Mouse (Mus musculus): Measurements from ENCODE around the gene Spata33. TPM values are rescaled to one million over a fixed set of nuclear protein-coding genes. Genes with fewer than 3 reads are reported as not detected.

Gene Spata33
- 5.7 and 6.1 TPM in 2 replicates for polyA plus RNA-seq (2014; fragmentation: Nextera tagmentation; extraction: Ambion mirVana)

DNA sequence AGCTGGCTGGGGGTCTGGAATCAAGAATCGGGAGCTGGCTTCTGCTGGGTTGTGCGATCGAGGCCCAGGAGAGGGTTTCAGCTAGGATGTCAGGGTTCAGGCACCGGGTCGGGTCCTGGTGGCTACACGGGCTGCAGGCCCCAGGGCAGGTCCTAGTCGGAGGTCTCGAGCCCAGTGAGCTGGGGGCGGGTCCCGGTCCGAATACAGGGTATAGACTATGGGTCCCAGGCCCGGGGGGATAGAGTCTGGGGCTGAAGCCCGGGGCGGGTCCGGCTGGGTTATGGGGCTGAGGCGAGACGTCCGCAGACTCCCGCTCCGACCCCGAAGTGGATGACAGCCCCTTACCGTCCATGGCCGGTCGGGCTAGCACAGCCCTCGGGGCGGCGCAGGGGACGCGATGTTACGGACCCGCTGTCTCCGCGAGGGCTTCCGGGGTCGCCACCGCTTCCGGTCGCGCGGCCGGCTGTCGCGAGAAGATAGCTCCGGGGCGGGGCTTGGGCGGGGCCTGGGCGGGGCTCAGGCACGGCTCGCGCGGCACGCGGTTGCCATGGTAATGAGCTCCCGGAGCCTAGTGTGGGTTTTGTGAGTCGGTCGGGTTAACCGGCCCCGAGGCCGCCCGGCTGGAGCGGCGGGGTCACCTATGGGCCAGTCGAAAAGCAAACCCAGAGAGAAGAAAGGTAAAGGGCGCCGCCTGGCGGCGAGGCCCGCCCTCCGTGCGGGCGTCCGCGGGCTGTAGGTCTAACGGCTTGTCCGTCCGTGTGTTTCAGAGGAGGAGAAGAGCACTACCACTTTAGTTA, at the start of gene Spata33, which contains the start of gene Chmp1a:
Gene Spata33, plus strand, starts transcription at position 512 of the 797 bp plus-strand sequence.
Gene Chmp1a, minus strand, starts transcription at position 443 of the 797 bp plus-strand sequence.
- peak within 1 kb of the TSS; percentile 95 for H3K9ac ChIP-seq (ENCODE audit: low read depth, low read length)
- no peaks in the 10 kb centered on the region for H3K9me3 ChIP-seq (ENCODE audit: control insufficient read depth, low read length)
- no peaks in the 10 kb centered on the region for H3K27me3 ChIP-seq (replicated peaks; ENCODE audit: control insufficient read depth, insufficient read depth, low read length)
- under 1% methylated on average over 42 of the region's 76 CpGs for WGBS
- H3K36me3 ChIP-seq (ENCODE audit: control insufficient read depth, insufficient read depth, low read length), result peaks cover 29% of the 10 kb centered on the region
- peak; percentile 95 for DNase-seq (ENCODE audit: low spot score)
- peak; percentile 93 for ATAC-seq (ENCODE audit: low read depth)
- H3K4me1 ChIP-seq (ENCODE audit: control insufficient read depth, insufficient read depth, low read length), result peaks cover 13% of the 10 kb centered on the region
- no peak within 1 kb of the TSS; the same call in 1 of the 2 replicates for H3K27ac ChIP-seq (replicated peaks; ENCODE audit: low read depth, low read length)
- peak within 1 kb of the TSS; percentile 78 for H3K4me2 ChIP-seq (ENCODE audit: low read depth, low read length)
- peak within 1 kb of the TSS; percentile 93 for H3K4me3 ChIP-seq (ENCODE audit: low read depth, low read length)

DNA sequence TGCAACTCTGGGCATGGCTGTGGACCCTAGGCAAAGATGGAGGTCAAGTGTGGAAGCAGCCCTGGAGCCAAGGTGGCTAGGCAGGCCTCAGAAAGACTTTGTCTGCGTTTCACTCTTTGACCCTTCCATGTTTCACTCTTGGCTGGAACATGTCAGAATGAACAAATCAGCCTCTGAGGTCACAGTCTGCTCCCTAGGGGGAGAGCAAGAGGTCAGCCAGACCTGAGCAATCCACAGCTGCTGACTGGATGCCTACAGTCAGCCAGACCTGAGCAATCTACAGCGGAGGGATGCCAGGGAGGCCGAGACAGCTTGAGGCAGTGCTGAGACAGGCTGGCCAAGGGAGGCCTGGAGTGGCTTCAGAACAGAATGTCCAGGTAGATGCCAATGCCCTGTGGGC, 31.2 kb upstream of the Spata33 start:
- Histone ChIP-seq H3K36me3 (ENCODE audit: control insufficient read depth, insufficient read depth, low read length) (no peaks in the 10 kb centered on the region), H3K9ac (ENCODE audit: low read depth, low read length) (no peak overlapping the region), H3K4me2 (ENCODE audit: low read depth, low read length) (no peak overlapping the region), H3K4me1 (ENCODE audit: control insufficient read depth, insufficient read depth, low read length) (peaks cover 10% of the 10 kb centered on the region), H3K27me3 (replicated peaks; ENCODE audit: control insufficient read depth, insufficient read depth, low read length) (no peaks in the 10 kb centered on the region), H3K9me3 (ENCODE audit: control insufficient read depth, low read length) (no peaks in the 10 kb centered on the region), H3K27ac (replicated peaks; ENCODE audit: low read depth, low read length) (no peak overlapping the region), H3K4me3 (ENCODE audit: low read depth, low read length) (no peak overlapping the region)
- DNase-seq (ENCODE audit: low spot score), result no peak
- WGBS, result 50% methylated on average over 3 of the region's 3 CpGs
- no peak for ATAC-seq (ENCODE audit: low read depth)

DNA sequence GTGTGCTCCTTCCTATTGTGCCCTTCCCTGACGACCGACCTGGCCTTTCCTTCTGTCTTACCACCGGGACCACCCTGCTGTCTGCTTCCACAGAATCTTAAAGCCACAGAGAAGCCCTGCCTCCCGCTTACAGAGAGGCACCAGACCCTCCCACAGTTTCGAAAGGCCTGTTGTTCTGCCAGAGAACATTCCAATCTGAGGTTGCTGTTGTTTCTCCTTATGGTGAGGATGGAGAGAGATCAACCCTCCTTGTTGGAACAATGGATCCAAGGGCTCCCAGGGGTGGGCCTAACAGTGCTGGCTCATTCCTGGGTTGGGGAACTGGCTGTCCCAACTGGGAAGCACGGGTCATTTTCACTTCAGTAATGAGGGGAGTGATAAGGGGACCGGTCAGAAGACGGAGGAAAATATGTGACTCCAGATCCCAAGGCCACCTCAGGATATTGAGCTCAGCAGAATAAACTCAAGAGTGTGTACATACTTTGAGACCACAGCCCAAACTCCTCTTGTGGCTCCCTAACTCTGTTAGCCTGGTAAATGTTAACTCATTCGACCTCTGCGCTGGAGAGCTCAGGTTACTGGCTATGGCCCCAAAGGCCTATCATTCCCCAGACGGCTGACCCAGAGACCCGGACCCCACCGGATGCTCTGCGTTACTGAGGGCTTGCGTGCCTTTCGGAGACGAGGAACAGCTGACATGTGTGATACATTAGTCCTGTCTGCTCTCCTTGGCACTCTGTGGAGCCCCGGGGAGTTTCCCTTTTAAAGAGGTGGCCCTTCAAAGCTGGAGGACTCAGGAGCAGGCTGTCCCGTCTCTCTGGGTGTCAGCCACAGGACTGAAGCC, 26.8 kb upstream of the Spata33 start, which contains the start of gene Dpep1:
Gene Dpep1, plus strand, starts transcription at position 677 of the 844 bp plus-strand sequence.
- DNase-seq (ENCODE audit: low spot score) (peak; percentile 69), ATAC-seq (ENCODE audit: low read depth) (peak; percentile 35; the same call in 1 of the 2 replicates)
- Histone ChIP-seq H3K27ac (replicated peaks; ENCODE audit: low read depth, low read length) (peak within 1 kb of the TSS; percentile 72), H3K9ac (ENCODE audit: low read depth, low read length) (0 out of 2 replicates have a peak within 1 kb of the TSS, but pooled peaks have one; percentile 9), H3K27me3 (replicated peaks; ENCODE audit: control insufficient read depth, insufficient read depth, low read length) (no peaks in the 10 kb centered on the region), H3K4me2 (ENCODE audit: low read depth, low read length) (no peak within 1 kb of the TSS), H3K4me1 (ENCODE audit: control insufficient read depth, insufficient read depth, low read length) (peaks cover 21% of the 10 kb centered on the region), H3K9me3 (ENCODE audit: control insufficient read depth, low read length) (no peaks in the 10 kb centered on the region), H3K4me3 (ENCODE audit: low read depth, low read length) (no peak within 1 kb of the TSS), H3K36me3 (ENCODE audit: control insufficient read depth, insufficient read depth, low read length) (no peaks in the 10 kb centered on the region)
- WGBS, result 15% methylated on average over 17 of the region's 19 CpGs

DNA sequence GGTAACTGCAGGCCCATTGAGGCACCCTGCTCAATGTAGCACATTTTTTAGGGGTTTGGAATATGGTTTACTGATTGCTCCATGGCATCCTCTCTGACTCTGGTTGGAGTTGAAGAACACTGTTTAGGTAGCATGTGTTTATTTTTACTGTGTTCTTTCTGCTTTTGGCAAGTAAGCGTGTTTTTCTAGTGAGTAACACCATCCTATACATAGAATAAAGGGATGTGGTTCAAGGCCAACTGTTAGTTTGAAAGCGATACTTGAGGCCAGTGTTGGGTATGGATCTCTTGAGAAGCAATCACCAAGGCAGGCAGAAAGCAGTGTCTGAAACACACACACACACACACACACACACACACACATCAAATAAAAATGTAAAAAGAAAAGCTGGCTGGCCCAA, 24.6 kb upstream of the Spata33 start:
- H3K9ac ChIP-seq (ENCODE audit: low read depth, low read length), result no peak overlapping the region
- peaks cover 21% of the 10 kb centered on the region for H3K4me1 ChIP-seq (ENCODE audit: control insufficient read depth, insufficient read depth, low read length)
- no peak overlapping the region for H3K4me3 ChIP-seq (ENCODE audit: low read depth, low read length)
- no peak overlapping the region for H3K4me2 ChIP-seq (ENCODE audit: low read depth, low read length)
- H3K36me3 ChIP-seq (ENCODE audit: control insufficient read depth, insufficient read depth, low read length), result no peaks in the 10 kb centered on the region
- DNase-seq (ENCODE audit: low spot score) (peak; percentile 39), ATAC-seq (ENCODE audit: low read depth) (no peak)
- H3K27me3 ChIP-seq (replicated peaks; ENCODE audit: control insufficient read depth, insufficient read depth, low read length), result no peaks in the 10 kb centered on the region
- no peaks in the 10 kb centered on the region for H3K9me3 ChIP-seq (ENCODE audit: control insufficient read depth, low read length)
- no peak overlapping the region for H3K27ac ChIP-seq (replicated peaks; ENCODE audit: low read depth, low read length)
- WGBS, result 69% methylated on average over 2 of the region's 2 CpGs

DNA sequence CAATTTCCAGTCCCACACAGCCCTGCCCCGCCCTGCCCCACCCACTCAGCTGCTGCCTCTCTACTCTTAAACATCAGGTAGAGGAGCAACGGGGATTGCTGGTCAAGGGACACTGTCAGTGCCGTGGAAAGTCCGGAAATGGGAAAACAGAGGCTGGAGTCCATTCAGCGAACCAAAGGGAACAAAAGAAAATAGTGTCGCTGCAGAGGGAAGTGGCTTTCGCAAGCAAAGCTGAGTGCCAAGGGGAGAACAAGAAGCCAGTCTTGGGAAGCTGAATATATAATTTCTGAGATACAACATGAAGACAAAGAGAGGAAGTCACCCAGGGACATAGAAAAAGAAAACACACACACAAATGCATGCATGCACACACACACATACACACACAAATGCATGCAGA, 23.8 kb upstream of the Spata33 start:
- H3K27me3 ChIP-seq (replicated peaks; ENCODE audit: control insufficient read depth, insufficient read depth, low read length), result no peaks in the 10 kb centered on the region
- no peak overlapping the region for H3K9ac ChIP-seq (ENCODE audit: low read depth, low read length)
- H3K4me1 ChIP-seq (ENCODE audit: control insufficient read depth, insufficient read depth, low read length), result peaks cover 21% of the 10 kb centered on the region
- no peak overlapping the region for H3K4me2 ChIP-seq (ENCODE audit: low read depth, low read length)
- WGBS, result 70% methylated on average over 7 of the region's 7 CpGs
- H3K9me3 ChIP-seq (ENCODE audit: control insufficient read depth, low read length), result no peaks in the 10 kb centered on the region
- ATAC-seq (ENCODE audit: low read depth) (no peak), DNase-seq (ENCODE audit: low spot score) (no peak)
- no peak overlapping the region for H3K4me3 ChIP-seq (ENCODE audit: low read depth, low read length)
- H3K36me3 ChIP-seq (ENCODE audit: control insufficient read depth, insufficient read depth, low read length), result no peaks in the 10 kb centered on the region
- H3K27ac ChIP-seq (replicated peaks; ENCODE audit: low read depth, low read length), result no peak overlapping the region

DNA sequence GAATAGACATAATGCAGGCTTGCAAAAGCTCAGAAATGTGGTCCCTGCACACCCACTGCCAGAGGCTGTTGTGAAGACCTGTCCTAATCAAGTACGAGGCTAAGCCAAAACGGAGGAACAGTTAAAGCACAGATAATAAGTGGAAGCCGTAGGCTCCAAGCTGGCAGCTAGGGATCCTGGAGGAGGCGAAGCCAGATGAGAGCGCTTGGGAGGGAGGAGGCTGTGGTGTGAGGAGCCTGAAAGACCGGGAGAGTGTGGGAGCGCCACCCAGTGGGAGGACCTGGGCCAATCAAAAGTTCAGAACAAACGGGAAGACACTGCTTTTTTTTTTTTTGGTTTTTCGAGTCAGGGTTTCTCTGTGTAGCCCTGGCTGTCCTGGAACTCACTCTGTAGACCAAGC, 22.0 kb upstream of the Spata33 start:
- H3K27me3 ChIP-seq (replicated peaks; ENCODE audit: control insufficient read depth, insufficient read depth, low read length), result no peaks in the 10 kb centered on the region
- peak overlapping the region; percentile 47; the same call in 1 of the 2 replicates for H3K9ac ChIP-seq (ENCODE audit: low read depth, low read length)
- peak; percentile 78 for ATAC-seq (ENCODE audit: low read depth)
- H3K36me3 ChIP-seq (ENCODE audit: control insufficient read depth, insufficient read depth, low read length), result no peaks in the 10 kb centered on the region
- 2% methylated on average over 9 of the region's 9 CpGs for WGBS
- H3K4me1 ChIP-seq (ENCODE audit: control insufficient read depth, insufficient read depth, low read length), result peaks cover 18% of the 10 kb centered on the region
- peak overlapping the region; percentile 35 for H3K4me2 ChIP-seq (ENCODE audit: low read depth, low read length)
- no peaks in the 10 kb centered on the region for H3K9me3 ChIP-seq (ENCODE audit: control insufficient read depth, low read length)
- no peak overlapping the region for H3K4me3 ChIP-seq (ENCODE audit: low read depth, low read length)
- peak; percentile 92 for DNase-seq (ENCODE audit: low spot score)
- no peak overlapping the region for H3K27ac ChIP-seq (replicated peaks; ENCODE audit: low read depth, low read length)

DNA sequence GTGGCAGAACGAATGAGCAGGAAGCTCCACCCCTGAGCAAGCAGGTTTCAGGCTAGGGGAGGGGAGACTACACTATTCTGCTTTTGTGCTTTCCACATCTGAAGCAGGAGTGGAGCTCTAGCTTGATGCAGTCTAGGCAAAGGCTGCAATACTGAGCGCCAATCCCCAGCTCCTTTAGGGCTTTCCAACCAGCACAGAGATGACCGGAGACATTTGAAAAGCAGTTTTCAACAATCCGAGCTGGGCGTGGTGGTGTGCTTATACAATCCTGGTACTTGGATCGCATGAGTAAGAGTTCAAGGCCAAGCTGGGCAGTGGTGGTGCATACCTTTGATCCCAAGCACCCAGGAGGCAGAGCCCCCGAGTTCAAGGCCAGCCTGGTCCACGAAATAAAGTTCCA, 20.7 kb upstream of the Spata33 start:
- Histone ChIP-seq H3K4me3 (ENCODE audit: low read depth, low read length) (no peak overlapping the region), H3K9me3 (ENCODE audit: control insufficient read depth, low read length) (no peaks in the 10 kb centered on the region), H3K4me1 (ENCODE audit: control insufficient read depth, insufficient read depth, low read length) (0 out of 2 replicates have a peak, but pooled peaks cover 7% of the 10 kb centered on the region), H3K27me3 (replicated peaks; ENCODE audit: control insufficient read depth, insufficient read depth, low read length) (no peaks in the 10 kb centered on the region), H3K9ac (ENCODE audit: low read depth, low read length) (no peak overlapping the region), H3K36me3 (ENCODE audit: control insufficient read depth, insufficient read depth, low read length) (no peaks in the 10 kb centered on the region), H3K4me2 (ENCODE audit: low read depth, low read length) (no peak overlapping the region), H3K27ac (replicated peaks; ENCODE audit: low read depth, low read length) (no peak overlapping the region)
- DNase-seq (ENCODE audit: low spot score) (peak; percentile 16), ATAC-seq (ENCODE audit: low read depth) (0 out of 2 replicates have a peak, but pooled peaks have one; percentile 27)
- WGBS, result 54% methylated on average over 8 of the region's 8 CpGs

DNA sequence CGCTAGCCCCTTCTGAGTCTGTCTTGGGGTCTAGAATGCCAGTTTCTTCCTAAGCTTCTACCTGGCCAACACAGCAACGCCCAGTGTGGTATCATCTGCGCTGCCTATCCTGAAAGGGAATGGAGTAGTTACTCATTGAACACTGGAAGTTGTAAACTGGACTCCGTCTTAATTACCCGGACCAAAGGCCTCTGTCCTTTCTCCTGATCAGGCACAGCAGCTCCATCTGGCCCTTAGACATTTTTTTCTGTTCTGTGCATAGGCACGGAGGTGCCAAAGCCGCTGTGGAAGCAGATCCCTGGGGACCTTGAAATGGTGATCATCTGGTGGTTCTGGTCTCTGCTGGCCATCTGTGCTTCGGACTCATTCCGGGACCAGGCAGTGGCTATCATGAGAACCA, 18.9 kb upstream of the Spata33 start:
- ATAC-seq (ENCODE audit: low read depth) (no peak), DNase-seq (ENCODE audit: low spot score) (no peak)
- Histone ChIP-seq H3K36me3 (ENCODE audit: control insufficient read depth, insufficient read depth, low read length) (no peaks in the 10 kb centered on the region), H3K4me2 (ENCODE audit: low read depth, low read length) (no peak overlapping the region), H3K4me1 (ENCODE audit: control insufficient read depth, insufficient read depth, low read length) (no peaks in the 10 kb centered on the region), H3K27ac (replicated peaks; ENCODE audit: low read depth, low read length) (no peak overlapping the region), H3K9ac (ENCODE audit: low read depth, low read length) (no peak overlapping the region), H3K27me3 (replicated peaks; ENCODE audit: control insufficient read depth, insufficient read depth, low read length) (no peaks in the 10 kb centered on the region), H3K4me3 (ENCODE audit: low read depth, low read length) (no peak overlapping the region), H3K9me3 (ENCODE audit: control insufficient read depth, low read length) (no peaks in the 10 kb centered on the region)
- WGBS, result 84% methylated on average over 9 of the region's 9 CpGs

Measured in embryonic facial prominence, embryonic 14.5 days (tissue).